Mouse (Mus musculus): ENCODE results near the gene Slc18a2.

DNA sequence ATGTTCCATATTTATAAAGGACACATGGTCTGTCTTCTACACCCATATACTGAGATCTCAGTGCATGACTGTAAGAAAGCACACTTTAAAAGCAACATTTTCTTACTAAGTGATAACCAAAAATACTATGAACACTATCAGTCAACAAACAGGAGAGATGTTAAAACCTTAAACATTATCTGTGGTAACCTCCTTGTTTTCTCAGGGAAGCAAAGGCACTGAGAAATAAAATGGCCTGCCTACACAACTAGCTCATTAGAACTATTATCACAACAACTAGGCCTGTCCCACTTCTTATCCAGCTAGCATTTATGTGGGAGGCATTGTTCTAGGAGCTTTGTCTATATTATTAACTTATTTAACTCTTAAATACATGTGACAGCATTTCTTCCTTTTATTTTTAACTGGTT is 70.1 kb downstream of the Slc18a2 start:
- no peak for TF ChIP-seq MAZ (IDR thresholded peaks at IDR 0.05; ENCODE audit: low read depth, low read length)
- TF ChIP-seq CTCF (conservative IDR thresholded peaks at IDR 0.05 in 1 of 2, IDR thresholded peaks at IDR 0.05 in 1 of 2; ENCODE audit: low read depth in 2 of 2, low read length in 2 of 2) = no peak
- no peak for TF ChIP-seq SIN3A (IDR thresholded peaks at IDR 0.05; ENCODE audit: low read length)
- TF ChIP-seq HCFC1 (IDR thresholded peaks at IDR 0.05; ENCODE audit: low read depth, low read length) = no peak
- no peak for TF ChIP-seq EP300 (IDR thresholded peaks at IDR 0.05; ENCODE audit: low read length)
- TF ChIP-seq CHD1 (IDR thresholded peaks at IDR 0.05; ENCODE audit: low read depth, low read length) = no peak

Measured in CH12.LX (cell line).